Comparison of ENCODE assay signal across 16 mouse cellular contexts in the genomic region with DNA sequence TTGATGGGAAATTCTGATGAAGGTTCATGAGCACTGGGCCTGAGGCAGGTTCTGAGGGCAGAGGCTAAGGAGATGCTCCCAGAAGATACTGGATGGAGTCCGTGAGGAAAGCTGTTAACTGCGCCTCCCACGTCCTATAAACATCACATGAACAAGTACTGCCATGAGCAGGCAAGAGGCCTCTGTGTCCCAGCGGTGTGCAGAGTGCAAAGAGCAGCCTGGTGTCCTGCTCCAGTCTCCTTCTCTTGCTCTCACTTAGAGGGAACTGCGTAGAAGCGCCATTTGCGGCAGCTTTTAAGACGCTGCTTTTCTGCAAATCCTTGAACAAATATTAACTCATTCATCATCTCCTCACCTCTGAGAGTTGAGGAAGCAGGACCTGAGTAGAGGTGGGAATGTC.
DNase-seq lines count a peak whose midpoint lies in the region; ATAC-seq lines count a peak whose summit lies in the region.
"Had no signal": no experiment of that assay in that cellular context is flagged by ENCODE, and none has a peak within 500 bp of the region (broad histone marks: within the 10 kb centered on the region; RNA-seq: fewer than 3 reads in every experiment).

No protein-coding gene starts in this region.

- no peaks in the 10 kb centered on the region for H3K9me3 ChIP-seq in kidney, embryonic 16.5 days (ENCODE audit: low read length)
- H3K9me3 ChIP-seq in intestine, embryonic 14.5 days (ENCODE audit: control insufficient read depth, low read length): no peaks in the 10 kb centered on the region
- no peaks in the 10 kb centered on the region for H3K9me3 ChIP-seq in liver, embryonic 16.5 days (replicated peaks; ENCODE audit: control insufficient read depth, low read length)
- H3K9me3 ChIP-seq: embryonic facial prominence, embryonic 12.5 days; forebrain, embryonic 13.5 days; hindbrain, embryonic 13.5 days had no signal

- no peak overlapping the region for H3K4me3 ChIP-seq in kidney, embryonic 16.5 days (ENCODE audit: low read length)
- no peak overlapping the region for H3K4me3 ChIP-seq in intestine, embryonic 14.5 days (ENCODE audit: low read depth, low read length)
- H3K4me3 ChIP-seq in liver, embryonic 16.5 days (ENCODE audit: low read depth, low read length): no peak overlapping the region
- H3K4me3 ChIP-seq: embryonic facial prominence, embryonic 12.5 days; forebrain, embryonic 13.5 days; hindbrain, embryonic 13.5 days had no signal

- H3K4me2 ChIP-seq in kidney, embryonic 16.5 days (replicated peaks; ENCODE audit: low read depth, low read length): peak overlapping the region; percentile 27; the same call in 1 of the 2 replicates
- peak overlapping the region; percentile 11 for H3K4me2 ChIP-seq in intestine, embryonic 14.5 days (ENCODE audit: low read length)
- H3K4me2 ChIP-seq in liver, embryonic 16.5 days (ENCODE audit: low read depth, low read length): peak overlapping the region; percentile 21; the same call in 1 of the 2 replicates
- H3K4me2 ChIP-seq: embryonic facial prominence, embryonic 12.5 days; forebrain, embryonic 13.5 days; hindbrain, embryonic 13.5 days had no signal

- H3K36me3 ChIP-seq in kidney, embryonic 16.5 days (ENCODE audit: insufficient read depth, low read length): no peaks in the 10 kb centered on the region
- no peaks in the 10 kb centered on the region for H3K36me3 ChIP-seq in intestine, embryonic 14.5 days (ENCODE audit: control insufficient read depth, insufficient read depth, low read length)
- no peaks in the 10 kb centered on the region for H3K36me3 ChIP-seq in liver, embryonic 16.5 days (ENCODE audit: control insufficient read depth, insufficient read depth)
- H3K36me3 ChIP-seq: embryonic facial prominence, embryonic 12.5 days; hindbrain, embryonic 13.5 days had no signal

- no peaks in the 10 kb centered on the region for H3K27me3 ChIP-seq in kidney, embryonic 16.5 days (ENCODE audit: insufficient read depth, low read length)
- H3K27me3 ChIP-seq in intestine, embryonic 14.5 days (replicated peaks; ENCODE audit: control insufficient read depth, insufficient read depth, low read length): no peaks in the 10 kb centered on the region
- H3K27me3 ChIP-seq in liver, embryonic 16.5 days (ENCODE audit: control insufficient read depth, insufficient read depth, low read depth, low read length): no peaks in the 10 kb centered on the region
- H3K27me3 ChIP-seq: CH12.LX; embryonic facial prominence, embryonic 12.5 days; forebrain, embryonic 13.5 days; hindbrain, embryonic 13.5 days had no signal

- H3K4me1 ChIP-seq in kidney, embryonic 16.5 days (ENCODE audit: insufficient read depth, low read length): peaks cover 29% of the 10 kb centered on the region
- H3K4me1 ChIP-seq in intestine, embryonic 14.5 days (replicated peaks; ENCODE audit: control insufficient read depth, insufficient read depth, low read length): peaks cover 26% of the 10 kb centered on the region
- peaks cover 11% of the 10 kb centered on the region for H3K4me1 ChIP-seq in liver, embryonic 16.5 days (ENCODE audit: control insufficient read depth, low read depth, low read length)

- WGBS in kidney, embryonic 16.5 days: 40% methylated on average over 8 of the region's 8 CpGs
- 24% methylated on average over 8 of the region's 8 CpGs for WGBS in intestine, embryonic 14.5 days
- WGBS in liver, embryonic 16.5 days (ENCODE audit: insufficient replicate concordance): 18% methylated on average over 8 of the region's 8 CpGs

- no peak overlapping the region for H3K27ac ChIP-seq in kidney, embryonic 16.5 days (ENCODE audit: low read length)
- no peak overlapping the region for H3K27ac ChIP-seq in intestine, embryonic 14.5 days (ENCODE audit: low read depth)
- peak overlapping the region; percentile 73 for H3K27ac ChIP-seq in liver, embryonic 16.5 days (ENCODE audit: low read length)
- H3K27ac ChIP-seq: embryonic facial prominence, embryonic 12.5 days; forebrain, embryonic 13.5 days; hindbrain, embryonic 13.5 days had no signal

- DNase-seq in kidney, postnatal 14 days: no peak
- DNase-seq in intestine, embryonic 14.5 days (ENCODE audit: low spot score): no peak
- no peak for DNase-seq in right cerebral cortex, postnatal 25 days
- no peak for DNase-seq in adrenal gland, adult 2 months
- DNase-seq: cerebellum, adult 8-10 months; gastrocnemius, postnatal 36 days; layer of hippocampus, postnatal 36 days; lung, adult 2 months; thymus, postnatal 36 days had no signal

- no peak overlapping the region for H3K9ac ChIP-seq in kidney, embryonic 16.5 days (replicated peaks; ENCODE audit: low read length)
- H3K9ac ChIP-seq in intestine, embryonic 14.5 days (ENCODE audit: low read length): no peak overlapping the region
- H3K9ac ChIP-seq in liver, embryonic 16.5 days (ENCODE audit: low read depth, low read length): no peak overlapping the region
- H3K9ac ChIP-seq: embryonic facial prominence, embryonic 12.5 days; forebrain, embryonic 13.5 days; hindbrain, embryonic 13.5 days had no signal

- peak; percentile 52; the same call in 1 of the 2 replicates for ATAC-seq in kidney, embryonic 16.5 days (ENCODE audit: low FRiP score, low TSS enrichment)
- peak; percentile 16; the same call in 1 of the 2 replicates for ATAC-seq in common myeloid progenitor, adult 5-6 weeks (replicated peaks; ENCODE audit: low read depth, poor library complexity, severe bottlenecking)
- no peak for ATAC-seq in intestine, embryonic 14.5 days (replicated peaks; ENCODE audit: low FRiP score, low TSS enrichment, low read depth)
- no peak for ATAC-seq in liver, embryonic 16.5 days (ENCODE audit: low read depth)
- ATAC-seq: forebrain, embryonic 13.5 days had no signal

Comparison
In these comparisons a context has a peak if more than half of its experiments do, and no peak if none do; other contexts are left out.
1. ATAC-seq: peak in kidney, embryonic 16.5 days (single experiment) and common myeloid progenitor, adult 5-6 weeks (single experiment); none in intestine, embryonic 14.5 days (single experiment) and liver, embryonic 16.5 days (single experiment).
2. Peak in every context shown above with its lines, with median percentiles within 50 percentile points of each other: H3K4me2 ChIP-seq.